Mouse (Mus musculus) fibroblast of lung, adult 2 months (primary cell): ENCODE data around the gene Uba6.
A peak's percentile ranks its signal among the peaks of the same experiment; 100 is the strongest.

ENCODE experiments used
- DNase-seq: peaks from one replicate; pipeline ENCODE4 v3.0.0-alpha.2; 2011; ENCODE audit warnings: low read depth

Gene Uba6

DNA sequence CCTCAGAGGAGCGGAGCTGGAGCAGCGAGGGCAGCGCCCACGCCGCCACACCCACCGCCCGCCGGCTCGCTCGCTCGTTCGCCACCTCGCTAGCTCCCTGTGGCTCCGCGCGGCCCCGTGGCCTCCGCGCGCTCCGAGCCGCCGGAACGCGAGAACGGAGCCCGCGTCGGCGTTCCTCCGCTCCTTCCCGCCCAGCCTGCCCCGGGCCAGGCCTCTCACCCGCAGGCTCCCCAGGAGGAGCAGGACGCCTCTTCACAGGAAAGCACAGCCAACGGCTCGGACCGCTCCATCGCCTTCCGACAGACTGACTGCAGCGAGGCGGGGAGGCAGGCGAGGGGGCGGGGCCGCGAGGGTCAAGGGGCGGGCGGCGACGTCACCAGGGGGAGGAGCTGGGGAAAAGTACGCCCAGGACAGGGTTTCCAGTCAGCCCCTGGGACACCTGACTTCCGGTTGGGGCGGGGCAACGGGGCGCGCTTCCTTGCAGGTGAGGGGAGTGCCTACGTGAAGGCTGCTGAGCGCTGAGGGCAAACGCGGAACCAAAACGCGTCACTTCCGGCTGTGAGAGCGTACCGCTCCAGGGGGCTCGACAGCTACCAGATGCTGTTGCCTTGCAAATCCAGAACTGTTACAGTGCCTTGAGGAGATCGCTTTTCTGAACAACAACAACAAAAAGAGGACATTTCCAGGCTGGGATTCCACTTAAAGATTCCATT, at the start of gene Uba6:
Gene Uba6 (minus strand): TSS at position 355 of the 713 bp plus-strand sequence.
- peak; percentile 87 for DNase-seq

DNA sequence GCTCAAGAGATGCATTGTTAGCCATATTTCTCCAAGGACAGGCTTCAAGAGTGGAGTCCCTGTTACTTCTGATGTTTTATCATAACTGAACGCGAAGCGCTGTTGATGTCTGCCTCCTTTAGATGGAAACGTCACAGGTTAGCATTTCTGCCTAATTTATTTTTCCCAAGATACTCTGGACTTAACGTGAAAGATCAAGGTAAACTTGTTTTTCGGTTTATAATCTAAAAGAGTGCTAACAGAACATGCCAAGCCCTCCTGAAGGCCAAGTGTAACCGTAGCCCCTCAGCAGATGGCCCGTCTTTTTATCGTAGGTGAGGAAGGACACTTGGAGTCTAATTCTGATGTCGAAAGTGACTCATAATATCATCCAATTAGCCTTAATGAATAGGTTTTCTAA, 25.2 kb upstream of the Uba6 start, which contains the start of gene Gnrhr:
Gene Gnrhr (minus strand): TSS at position 101 of the 400 bp plus-strand sequence.
- no peak for DNase-seq

DNA sequence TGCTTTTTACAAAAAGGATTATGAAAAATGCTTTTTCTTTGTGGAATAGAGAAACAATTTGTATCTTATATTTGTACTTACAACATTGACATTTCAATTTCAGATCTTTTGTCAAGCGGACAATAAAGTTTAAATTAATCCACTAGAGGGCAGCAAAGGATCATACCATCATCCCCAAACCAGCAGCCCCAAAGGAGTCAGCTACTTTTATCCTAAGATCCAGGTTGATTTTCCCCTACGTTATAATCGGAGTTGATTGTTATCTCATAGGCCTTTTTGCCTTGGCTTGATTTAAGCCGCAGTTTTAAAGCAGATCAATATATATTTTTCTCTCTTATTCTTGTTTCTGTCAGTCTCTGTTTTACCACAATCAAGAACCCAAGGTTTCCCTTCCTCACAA, 18.8 kb upstream of the Uba6 start:
- peak; percentile 33 for DNase-seq

DNA sequence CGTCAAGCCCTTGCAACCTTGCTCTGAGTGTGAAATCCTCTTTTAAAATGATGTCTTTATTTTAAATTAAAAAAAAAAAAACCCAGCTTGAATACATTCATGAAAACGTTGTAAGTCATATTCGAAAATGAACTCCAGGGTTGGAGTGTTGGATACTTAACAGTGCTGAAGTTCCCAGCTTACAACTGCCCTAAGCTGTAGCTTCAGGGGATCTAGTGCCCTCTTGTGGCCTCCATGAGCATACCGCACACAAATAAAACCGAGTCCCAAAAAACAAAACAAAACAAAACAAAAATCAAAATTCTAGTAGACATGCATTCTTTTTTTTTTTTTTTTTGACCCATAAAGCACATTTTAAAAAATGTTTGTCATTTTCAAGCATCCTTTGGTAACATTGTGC, 18.2 kb upstream of the Uba6 start:
- DNase-seq = peak; percentile 10

DNA sequence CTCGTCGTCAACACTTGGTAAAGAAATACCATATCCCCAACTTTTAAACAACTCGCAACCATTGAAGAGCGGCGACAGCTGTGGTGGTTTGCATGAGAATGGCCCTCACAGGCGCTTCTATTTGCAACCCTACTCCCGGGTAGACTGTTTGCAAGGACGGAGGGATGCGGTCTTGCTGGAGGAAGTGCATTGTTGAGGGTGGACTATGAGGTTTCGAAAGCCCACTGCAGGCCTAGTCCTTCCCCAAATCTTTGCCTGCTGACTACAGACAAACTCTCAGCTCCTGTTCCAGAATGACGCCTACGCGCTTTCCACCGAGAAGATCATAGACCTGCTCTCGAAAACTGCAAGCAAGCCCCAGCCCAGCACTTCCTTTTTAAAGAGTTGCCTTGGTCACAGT, 17.7 kb upstream of the Uba6 start:
- DNase-seq = no peak

DNA sequence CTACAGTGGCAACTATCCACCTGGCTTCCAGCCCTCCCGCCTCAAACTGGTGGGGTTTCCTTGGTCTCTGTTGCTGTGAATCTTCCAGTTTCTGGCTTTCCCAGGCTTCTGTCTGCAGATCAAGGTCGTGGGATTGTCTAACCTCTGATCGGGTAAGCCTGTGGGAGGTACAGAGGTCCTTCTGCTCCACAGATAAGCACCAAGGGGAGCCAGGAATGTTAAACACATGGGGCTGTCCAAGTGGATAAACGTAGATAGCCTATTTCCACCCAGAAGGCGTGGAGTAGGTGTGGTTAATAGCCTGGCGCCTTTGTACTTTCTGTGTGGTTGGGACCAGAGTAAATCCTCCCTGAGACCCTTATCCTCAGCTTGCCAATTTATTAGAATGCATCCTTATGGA, 14.8 kb upstream of the Uba6 start:
- no peak for DNase-seq

DNA sequence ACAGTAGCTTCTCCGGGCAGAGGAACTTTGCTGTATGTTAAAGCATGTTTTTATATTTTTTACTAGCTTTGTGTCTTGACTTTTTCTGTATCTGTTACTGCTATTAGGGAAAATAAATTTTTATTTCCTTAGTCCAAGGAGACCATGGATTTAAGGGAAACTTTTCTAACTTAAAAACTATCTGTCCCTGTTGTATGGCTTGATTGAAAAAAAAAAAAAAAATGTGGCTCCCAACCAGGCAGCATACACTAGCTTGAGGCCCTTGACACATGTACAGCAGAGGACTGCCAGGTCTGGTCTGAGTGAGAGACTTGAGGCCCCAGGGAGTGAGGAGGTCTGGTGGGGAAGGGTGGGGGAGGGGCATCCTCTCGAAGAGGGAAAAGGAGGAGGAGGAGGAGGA, 1.2 kb upstream of the Uba6 start:
- DNase-seq = no peak

DNA sequence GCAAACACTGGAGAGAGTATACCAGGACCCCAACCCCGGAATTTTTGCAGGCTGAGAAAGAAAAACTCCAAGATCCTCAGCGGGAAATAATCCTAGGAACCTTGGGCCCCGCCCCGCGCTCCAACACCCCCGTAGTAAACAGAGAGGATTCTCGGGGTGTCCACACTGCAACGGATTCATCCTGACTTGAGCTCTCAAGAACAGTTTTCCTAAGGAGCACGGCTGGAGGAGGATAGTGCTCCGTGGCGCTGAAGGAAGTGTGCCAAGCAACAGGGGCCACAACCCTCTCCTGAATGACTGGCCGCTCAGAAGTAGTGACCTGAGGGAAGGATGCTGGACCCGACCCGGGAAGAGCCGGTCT, 535 bp downstream of the Uba6 start:
- DNase-seq = no peak

DNA sequence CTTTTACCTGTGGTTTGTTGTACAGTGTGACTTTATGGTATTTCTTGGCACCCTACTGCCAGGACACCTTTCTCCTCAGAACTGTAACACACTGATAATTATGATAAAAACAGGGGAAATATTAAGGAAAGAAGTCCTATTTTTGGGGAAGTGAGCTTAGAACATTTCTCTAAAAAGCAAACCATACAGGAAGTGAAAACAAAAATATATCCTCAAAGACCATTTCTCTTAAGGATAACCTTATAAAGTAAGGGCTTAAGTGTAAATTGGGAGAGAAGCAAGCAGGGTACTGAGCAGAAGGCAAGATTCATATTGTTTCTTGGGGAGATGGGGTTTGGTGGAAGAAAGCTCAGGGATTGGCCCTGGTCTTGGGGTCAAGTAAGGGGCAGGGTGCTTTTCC, 42.8 kb downstream of the Uba6 start:
- DNase-seq = no peak

DNA sequence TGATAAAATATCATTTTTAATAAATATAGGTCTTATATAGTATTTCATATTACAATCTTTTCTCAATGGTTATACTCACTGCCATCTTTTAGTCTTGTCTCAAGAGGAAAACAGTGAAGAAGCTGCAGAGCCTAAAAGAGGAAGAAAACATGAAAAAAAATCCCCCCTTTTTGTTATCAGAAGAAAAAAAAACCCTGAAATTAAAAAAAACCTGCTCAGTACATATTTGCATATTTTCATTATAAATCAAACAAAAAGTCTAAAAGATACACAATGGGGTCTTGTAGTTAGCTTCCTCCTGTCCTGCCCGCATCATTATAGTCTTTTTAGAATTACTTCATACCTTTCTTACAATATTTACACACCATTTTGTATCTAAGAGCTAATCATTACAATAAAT, 43.9 kb downstream of the Uba6 start:
- no peak for DNase-seq

DNA sequence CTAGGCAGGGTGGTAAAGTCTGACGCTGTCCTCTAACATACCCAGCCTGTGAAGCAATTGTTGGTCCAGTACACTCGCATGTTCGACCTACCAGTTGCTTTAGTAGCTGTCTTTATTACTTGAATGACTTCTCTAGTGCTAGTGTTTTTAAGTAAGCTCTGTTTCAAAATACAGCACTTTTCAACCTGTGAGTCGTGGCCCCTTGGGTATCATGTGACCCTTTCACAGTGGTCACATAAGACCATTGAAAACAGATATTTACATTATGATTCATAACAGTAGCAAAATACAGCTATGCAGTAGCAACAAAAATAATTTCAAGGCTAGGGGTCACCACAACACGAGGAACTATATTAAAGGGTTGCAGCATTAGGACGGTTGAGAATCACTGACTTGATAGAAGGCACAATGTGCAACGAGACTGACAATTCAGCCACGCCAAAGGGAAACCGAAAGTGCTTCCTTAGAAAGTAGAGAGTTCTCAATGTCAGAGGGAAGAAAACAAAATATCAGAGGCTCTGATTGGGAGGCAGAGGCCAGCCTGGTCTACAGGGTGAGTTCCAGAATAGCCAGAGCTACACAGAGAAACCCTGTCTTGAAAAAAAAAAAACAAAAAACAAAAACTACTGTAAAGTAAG, 54.0 kb downstream of the Uba6 start:
- DNase-seq = no peak

DNA sequence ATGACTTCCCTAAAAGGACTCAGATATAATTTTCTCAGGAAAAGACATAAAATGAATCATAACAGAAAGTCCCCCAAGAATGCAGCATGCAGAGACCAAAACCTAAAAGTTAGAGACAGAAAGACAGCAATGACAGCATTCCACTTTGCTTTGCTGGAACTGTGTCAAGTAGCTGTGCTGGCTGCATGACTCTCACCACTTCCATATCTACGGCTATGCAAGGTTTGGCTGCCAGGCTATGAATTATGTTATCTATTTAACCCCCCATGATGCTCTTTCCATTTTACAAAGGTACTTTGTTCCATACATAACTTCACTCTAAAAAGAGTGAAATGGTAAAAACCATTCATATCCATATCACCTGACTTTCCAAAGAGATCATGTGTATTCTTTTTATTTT, 58.6 kb downstream of the Uba6 start:
- no peak for DNase-seq

DNA sequence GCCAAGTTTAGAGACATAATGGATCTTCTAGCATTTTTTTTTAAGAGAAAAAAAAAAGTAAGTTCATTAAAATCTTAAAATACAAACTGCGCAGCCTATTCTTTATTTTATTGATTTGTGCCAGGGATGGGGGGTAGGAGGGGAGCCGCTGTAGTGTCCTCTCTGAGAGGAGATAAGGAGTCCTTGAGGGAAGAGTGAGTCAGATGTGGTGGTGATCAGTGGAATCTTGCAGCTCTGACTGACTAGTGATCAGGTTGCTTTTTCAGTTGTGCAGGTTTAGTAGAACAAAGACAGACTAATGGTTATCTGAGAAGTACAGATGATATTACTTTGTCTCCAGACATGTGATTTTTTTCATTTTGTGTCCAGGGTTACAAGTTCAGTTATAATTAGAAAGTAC, 59.6 kb downstream of the Uba6 start:
- DNase-seq = no peak

DNA sequence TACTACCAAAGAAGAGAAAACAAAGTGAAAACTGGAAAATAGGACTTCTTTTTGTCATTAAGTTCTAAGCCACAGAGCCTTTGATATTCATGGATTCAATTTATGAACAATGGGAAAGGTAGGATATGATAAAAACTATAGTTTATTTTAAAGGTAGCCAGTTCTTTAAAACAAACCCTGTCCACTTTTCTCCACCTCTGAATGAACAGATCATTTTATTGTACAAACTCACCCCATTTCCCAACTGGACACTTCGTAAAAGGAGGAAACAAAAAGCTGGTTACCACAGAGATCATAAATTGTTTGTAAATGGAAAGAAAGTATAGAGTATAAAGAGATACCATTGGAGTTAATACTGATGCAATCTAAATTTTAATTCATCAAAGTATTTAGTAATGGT, 61.5 kb downstream of the Uba6 start:
- no peak for DNase-seq

DNA sequence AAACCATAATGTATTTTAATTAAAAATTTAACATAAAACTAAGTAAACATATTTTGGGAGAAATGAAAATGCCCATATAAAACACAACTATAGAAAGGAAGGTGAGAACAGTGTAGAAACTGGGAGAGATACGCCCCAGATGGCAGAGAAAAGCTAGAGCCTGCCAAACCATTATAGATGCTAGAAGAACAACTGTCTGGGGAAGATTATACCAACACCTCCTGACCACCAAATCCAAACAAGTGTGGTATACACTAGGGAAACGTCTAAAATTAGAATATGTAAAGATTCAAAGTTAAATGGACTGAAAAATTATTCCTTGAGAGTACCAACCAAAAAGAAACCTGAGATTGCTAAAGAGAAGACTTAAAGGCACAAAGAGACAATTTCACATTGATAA, 66.0 kb downstream of the Uba6 start:
- no peak for DNase-seq

DNA sequence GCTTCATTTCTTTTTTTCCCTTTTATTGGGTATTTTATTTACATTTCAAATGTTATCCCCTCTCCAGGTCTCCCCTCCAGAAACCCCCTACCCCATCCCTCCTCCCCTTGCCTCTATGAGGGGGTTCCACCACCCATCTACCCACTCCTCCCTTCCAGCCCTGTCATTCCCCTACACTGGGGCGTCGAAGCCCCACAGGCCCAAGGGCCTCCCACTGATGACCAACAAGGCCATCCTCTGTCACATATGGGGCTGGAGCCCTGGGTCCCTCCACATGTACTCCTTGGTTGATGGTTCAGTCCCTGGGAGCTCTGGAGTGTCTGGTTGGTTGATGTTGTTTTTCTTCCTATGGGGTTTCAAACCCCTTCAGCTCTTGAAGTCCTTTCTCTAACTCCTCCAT, 70.4 kb downstream of the Uba6 start:
- DNase-seq = no peak

DNA sequence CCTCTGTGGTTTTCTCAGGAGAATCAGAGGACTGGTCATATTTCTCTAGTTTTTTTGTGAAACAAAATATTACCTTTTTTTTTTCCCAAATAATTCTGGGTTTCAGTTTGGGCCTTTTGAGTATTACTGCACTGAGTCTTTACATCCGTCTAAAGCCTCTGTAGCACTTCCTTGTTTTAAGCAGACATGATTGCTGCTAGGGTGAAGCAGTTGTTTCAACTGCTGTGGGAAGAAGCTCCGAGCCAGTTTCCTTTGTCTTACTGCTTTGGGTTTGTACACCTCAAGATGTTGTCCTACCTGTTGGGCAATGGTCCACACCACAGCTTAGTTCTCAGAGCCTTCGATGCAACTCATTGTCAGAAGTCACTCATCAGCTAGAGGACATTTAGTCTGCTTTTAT, 72.0 kb downstream of the Uba6 start:
- DNase-seq = no peak

DNA sequence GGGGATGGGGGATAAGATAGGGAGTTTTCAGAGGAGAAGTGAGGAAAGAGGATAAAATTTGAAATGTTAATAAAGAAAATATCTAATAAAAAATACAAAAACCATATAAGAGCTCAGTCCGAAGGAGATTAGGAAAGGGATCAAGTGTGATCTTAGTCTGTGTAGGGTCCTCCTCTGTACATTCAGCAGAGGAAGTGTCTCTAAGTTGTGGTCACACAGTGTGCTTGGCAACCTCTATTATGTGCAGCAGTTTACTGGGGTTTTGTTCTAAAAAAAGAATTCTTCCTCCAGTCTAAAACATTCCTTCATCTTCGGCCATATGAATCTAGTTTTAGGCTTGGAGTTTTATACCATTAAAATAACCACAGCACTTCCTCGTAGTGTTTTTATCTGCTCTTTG, 73.6 kb downstream of the Uba6 start:
- DNase-seq = no peak

DNA sequence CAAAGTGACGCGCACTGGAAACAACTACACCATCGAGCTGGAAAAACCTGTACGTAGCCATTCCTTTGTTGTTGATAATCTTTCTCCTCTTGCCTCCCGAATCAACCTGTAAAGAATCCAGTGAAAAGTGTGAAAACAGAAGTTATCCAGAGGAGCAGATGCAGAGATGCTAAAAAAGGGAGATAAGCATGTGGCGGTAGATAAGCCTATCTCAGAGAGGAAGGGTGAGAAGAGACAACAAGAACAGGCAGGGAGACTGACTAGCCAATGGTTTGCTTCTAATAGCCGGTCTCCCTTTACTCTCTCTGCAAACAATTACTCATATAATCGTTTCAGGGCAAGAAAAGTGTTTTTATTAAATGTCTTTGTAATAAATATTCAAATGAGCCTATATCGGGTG, 77.8 kb downstream of the Uba6 start:
- no peak for DNase-seq

DNA sequence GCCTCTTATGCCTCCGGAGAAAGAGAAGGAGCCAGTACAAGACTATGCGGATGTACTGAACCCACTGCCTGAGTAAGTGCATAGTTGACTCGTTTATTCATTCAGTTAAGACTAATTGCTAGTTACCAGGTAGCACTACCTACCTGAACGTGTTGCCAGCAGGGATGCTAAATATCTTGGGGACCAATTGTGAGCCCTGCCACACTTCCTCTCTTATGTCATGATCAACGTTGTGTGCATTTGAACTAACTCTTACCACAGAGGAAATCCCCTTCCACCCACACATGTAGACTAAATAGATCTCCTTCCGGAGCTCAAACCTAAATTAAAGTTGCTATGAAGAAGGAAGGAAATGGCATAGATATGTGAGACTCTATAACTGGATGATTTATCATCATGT, 85.9 kb downstream of the Uba6 start:
- DNase-seq = no peak

DNA sequence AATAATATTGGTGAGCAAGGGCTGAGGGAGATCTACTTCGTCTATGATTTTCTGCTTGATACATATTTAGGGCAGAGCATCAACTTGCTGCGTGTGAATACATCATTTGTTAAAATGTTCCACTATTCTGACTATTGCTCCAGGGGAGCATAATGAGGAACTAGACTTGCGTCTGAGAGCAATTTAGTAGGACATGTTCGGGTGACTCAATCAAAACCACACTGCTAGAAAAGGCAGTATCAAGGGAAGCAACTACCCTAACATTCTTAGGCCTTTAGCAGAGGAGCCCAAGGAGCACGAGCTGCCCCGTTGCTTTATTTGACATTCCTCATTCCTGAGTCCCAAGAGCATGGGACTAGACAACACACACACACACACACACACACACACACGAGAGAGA, 87.6 kb downstream of the Uba6 start:
- no peak for DNase-seq

DNA sequence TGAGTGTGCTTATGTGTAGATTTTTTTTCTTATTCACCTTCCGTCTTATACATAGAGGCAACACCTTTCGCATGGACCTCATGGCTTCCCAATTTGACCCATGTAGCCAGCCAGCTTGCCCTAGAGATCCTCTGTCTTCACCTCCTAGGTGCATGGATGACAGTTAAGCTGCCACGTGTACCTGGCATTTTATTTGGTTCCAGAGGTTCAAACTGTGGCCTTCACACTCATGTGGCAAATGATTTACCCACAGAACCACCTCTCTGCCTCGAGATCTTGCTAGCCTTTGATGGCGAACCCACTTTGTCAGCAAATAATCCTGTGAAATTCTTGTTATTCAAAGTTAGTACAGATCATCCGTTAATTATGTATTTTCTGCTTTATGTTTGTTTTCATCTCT, 88.6 kb downstream of the Uba6 start:
- no peak for DNase-seq

DNA sequence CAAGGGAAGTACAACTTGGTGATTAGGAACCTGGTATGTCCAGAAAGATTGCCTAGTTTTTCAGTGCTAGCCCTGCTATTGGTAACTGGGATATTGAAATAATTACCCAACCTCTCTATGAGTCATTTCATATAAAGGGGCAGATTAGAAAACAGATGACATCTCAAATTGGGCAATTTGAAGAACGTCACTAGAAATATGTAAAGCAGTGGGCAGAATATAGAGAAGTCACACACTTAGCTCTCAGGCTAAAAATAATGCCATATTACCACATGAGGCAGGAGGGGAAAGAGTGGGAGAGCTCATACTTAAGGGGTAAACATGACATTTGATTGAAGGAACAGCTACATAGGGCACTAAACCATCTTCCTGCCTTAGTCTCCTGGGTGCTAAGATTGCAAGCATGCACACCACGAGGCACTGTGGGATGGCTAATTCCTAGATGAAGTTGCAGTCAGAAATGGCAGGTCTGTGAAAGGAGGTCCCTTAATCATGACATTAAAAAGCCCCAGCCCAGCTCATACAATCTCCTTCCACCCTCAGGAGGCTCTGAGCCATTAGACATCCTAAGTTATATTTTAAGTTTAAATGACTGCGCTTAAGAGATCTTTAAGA, 93.8 kb downstream of the Uba6 start:
- peak; percentile 16 for DNase-seq
